Mouse (Mus musculus): ENCODE data around the gene Tmem186. TPM values are rescaled to one million over a fixed set of nuclear protein-coding genes. Genes with fewer than 3 reads are reported as not detected.

Tmem186 gene
- total RNA-seq, 4 experiments from 2014 or later: 18.9 to 23.3 (median 20.1) TPM

DNA sequence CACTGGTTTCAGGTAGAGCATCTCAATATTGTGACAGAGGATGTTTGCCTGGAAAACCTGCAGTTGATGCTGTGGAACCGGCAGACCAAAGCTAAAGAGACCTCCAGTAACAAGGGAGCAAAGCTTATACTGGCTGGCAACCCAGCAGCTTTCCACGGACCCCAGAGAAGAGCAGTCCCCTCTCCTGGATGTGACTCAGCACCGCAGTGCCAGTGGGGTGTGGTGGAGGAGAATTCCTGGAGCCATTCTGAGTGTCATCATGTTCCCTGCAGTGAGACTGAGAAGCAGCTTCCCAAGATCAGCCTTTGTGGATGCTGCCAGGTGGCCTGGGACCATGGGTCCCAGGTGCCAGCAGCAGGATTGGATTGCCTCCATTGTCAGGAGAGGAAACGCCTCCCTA lies 24.5 kb downstream of the Tmem186 start:
- DNase-seq (ENCODE audit: low spot score): no peak

DNA sequence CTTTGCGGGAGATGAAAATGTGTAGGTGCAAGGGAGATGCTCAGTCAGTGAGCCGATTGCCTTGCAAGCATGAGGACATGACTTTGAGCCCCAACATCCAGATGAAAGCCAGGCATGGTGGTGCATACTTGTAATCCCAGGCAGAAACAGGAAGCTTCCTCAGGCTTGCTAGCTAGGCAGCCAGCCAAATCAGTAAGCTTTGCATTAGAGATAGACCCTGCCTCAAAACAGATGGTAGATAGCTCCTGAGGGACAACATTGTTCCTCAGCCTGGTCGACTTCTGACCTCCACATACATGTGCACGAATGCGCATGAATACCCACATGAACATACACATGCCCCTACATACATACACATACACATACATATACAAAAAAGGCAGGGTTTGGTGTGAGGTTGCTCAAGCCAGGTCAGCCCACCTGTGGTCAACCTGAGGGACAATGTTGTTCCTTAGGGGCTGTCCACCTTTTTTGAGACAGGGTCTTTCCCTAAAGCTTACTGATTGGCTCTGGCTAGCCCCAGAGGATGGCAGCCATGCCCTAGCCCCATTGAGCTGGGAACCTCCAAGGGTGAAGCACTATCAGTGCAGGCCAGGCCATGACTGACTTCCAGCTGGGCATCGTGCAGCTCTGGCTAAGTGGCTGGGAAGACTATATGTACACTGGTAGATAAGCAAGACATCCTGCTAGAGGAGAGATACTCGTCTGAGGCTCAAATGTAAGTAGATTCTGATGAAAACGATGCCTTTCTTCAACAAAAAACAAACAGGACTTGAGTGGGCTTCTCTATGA lies 25.1 kb downstream of the Tmem186 start:
- no peak for DNase-seq (ENCODE audit: low spot score)

- no peak for DNase-seq (ENCODE audit: low spot score)
Measured at GRCm38 (mm10) chr16:8610397-8610796, 27.1 kb downstream of the Tmem186 start.

GRCm38 (mm10) chr16:8603789-8604188 lies 33.7 kb downstream of the Tmem186 start:
- DNase-seq (ENCODE audit: low spot score): no peak

- no peak for DNase-seq (ENCODE audit: low spot score)
Measured at GRCm38 (mm10) chr16:8597516-8597915, 40.0 kb downstream of the Tmem186 start.

DNA sequence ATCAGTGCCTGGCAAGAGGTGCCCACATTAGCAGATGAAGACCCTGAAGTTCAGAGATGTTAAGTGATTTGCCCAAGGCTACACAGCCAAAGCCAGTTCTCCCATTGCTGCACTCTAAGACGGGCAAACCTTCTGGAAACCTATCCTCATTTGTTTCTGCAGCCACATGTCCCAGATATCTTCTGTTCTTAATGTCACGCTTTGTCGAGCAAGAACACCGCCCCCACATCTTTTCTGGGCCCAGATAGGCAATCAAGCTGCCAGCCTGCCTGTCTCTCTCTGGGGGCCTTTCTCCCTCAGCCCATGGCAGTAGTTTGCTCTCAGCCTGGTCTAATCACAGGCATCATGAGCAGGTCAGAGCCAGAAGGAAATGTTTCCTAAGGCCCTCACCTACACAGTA lies 41.2 kb downstream of the Tmem186 start:
- no peak for DNase-seq (ENCODE audit: low spot score)

- DNase-seq (ENCODE audit: low spot score): no peak
Measured at GRCm38 (mm10) chr16:8595411-8595810, 42.1 kb downstream of the Tmem186 start.

DNA sequence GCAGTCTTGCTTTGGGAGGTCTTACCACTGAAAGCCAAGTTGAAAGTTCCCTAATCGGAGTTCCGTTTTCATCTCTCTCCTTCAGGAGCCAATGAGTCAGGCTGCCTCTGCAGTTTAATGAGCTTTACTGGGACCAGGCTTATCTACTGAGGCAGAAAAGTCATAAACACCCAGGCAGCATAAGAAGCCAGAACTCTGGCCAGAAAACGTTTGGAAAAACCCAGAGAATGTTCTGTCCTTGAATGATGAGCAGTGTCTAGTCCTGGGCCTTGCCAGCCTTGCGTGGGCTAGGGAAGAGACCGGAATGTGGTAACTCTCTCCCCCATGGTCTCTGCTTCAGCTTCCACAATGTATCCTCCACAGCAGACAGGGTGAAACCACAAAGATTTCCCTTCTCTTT lies 52.5 kb downstream of the Tmem186 start:
- no peak for DNase-seq (ENCODE audit: low spot score)

GRCm38 (mm10) chr16:8584248-8584647 lies 53.3 kb downstream of the Tmem186 start:
- DNase-seq (ENCODE audit: low spot score): no peak

Small RNA genes within 50 kb of the gene (microRNA-seq; reads per million reads assigned to microRNA genes)
- not detected for gene Gm22137

Other genes starting within 250 kb of the Tmem186 start
- gene Tmem114, start 212.6 kb downstream of the Tmem186 start, total RNA-seq (2022): not detected
- 10 to 100 TPM; 30.7 to 41.3 (median 34.9) TPM for gene Mettl22, start 166.9 kb downstream of the Tmem186 start, total RNA-seq (2022)
- 10 to 100 TPM in 3 of 4 experiments, 1 to 10 TPM in 1; 9.1 to 18.3 (median 14.6) TPM for gene Abat, start 124.3 kb downstream of the Tmem186 start, total RNA-seq (2022)
- gene Pmm2, start within 50 bp of the Tmem186 start, total RNA-seq (2022): 10 to 100 TPM; 24.6 to 46.4 (median 32.1) TPM
- 10 to 100 TPM; 10.1 to 17.9 (median 13.4) TPM for gene Carhsp1, start 34.4 kb upstream of the Tmem186 start, total RNA-seq (2022)
- gene Gm5767, start 43.1 kb upstream of the Tmem186 start, total RNA-seq (2022): not detected
- 10 to 100 TPM; 42.9 to 59.2 (median 48.1) TPM for gene Usp7, start 154.6 kb upstream of the Tmem186 start, total RNA-seq (2022)
- gene 1810013L24Rik, start 192.4 kb upstream of the Tmem186 start, total RNA-seq (2022): 100 to 1,000 TPM; 121 to 130 (median 129) TPM